Mouse (Mus musculus) stomach, embryonic 15.5 days (tissue): ENCODE results near the gene Lta. TPM values are rescaled to one million over a fixed set of nuclear protein-coding genes. Genes with fewer than 3 reads are reported as not detected.

Experiments
- ATAC-seq: fragments of 200-750 bp; cut with Nextera tagmentation; 2 replicates; pipeline ENCODE4 v1.8.0; 2017; ENCODE audit warnings: low read depth, moderate number of reproducible peaks, moderate TSS enrichment; ENCODE audit not compliant: insufficient read depth, low FRiP score
- H3K27ac ChIP-seq: fragments of 300-500 bp; sonication (generic); 2 replicates; pipeline ENCODE4 v1.5.1; 2015; ENCODE audit warnings: mild to moderate bottlenecking, inconsistent platforms
- H3K27me3 ChIP-seq: fragments of 300-500 bp; sonication (generic); replicated peaks from 2 replicates; pipeline ENCODE4 v1.6.1; 2015; ENCODE audit warnings: inconsistent platforms
- H3K36me3 ChIP-seq: fragments of 300-500 bp; sonication (generic); 2 replicates; pipeline ENCODE4 v1.6.1; 2015; ENCODE audit warnings: inconsistent platforms
- H3K4me1 ChIP-seq: fragments of 300-500 bp; sonication (generic); 2 replicates; pipeline ENCODE4 v1.6.1; 2015; ENCODE audit warnings: inconsistent platforms
- H3K4me2 ChIP-seq: fragments of 300-500 bp; sonication (generic); 2 replicates; pipeline ENCODE4 v1.6.1; 2015; ENCODE audit warnings: mild to moderate bottlenecking, inconsistent platforms
- H3K4me3 ChIP-seq: fragments of 300-500 bp; sonication (generic); replicated peaks from 2 replicates; pipeline ENCODE4 v1.5.1; 2015; ENCODE audit warnings: inconsistent platforms
- H3K9ac ChIP-seq: fragments of 300-500 bp; sonication (generic); 2 replicates; pipeline ENCODE4 v1.6.1; 2015; ENCODE audit warnings: inconsistent platforms
- H3K9me3 ChIP-seq: fragments of 300-500 bp; sonication (generic); 2 replicates; pipeline ENCODE4 v1.6.1; 2016; ENCODE audit warnings: inconsistent platforms
- WGBS: fragments of 180-500 bp; shearing (Covaris S2); methylation state at CpG from one replicate; pipeline ENCODE4 v1.1.7; 2015; 5-methylcytosine and 5-hydroxymethylcytosine counted together
- polyA plus RNA-seq: library from polyadenylated mRNA; unstranded; fragments of >200 nt; fragmentation: Nextera tagmentation; extraction: Ambion mirVana; gene quantifications from 2 replicates; pipeline ENCODE4 v1.2.1, GENCODE M21; 2015

Lta gene
- polyA plus RNA-seq, 1 experiment from 2014 or later, result 0.83 TPM

- Histone ChIP-seq H3K4me2 (no peak overlapping the region), H3K4me1 (peaks cover 30% of the 10 kb centered on the region), H3K9me3 (no peaks in the 10 kb centered on the region), H3K9ac (no peak overlapping the region), H3K36me3 (peaks cover 67% of the 10 kb centered on the region), H3K4me3 (no peak overlapping the region), H3K27ac (no peak overlapping the region), H3K27me3 (no peaks in the 10 kb centered on the region)
- WGBS, result 75% methylated on average over 15 of the region's 15 CpGs
- ATAC-seq, result no peak
Observed at GRCm38 (mm10) chr17:35245731-35246623, 40.8 kb upstream of the Lta start.

- H3K4me2 ChIP-seq, result peak overlapping the region; percentile 81; the same call in 1 of the 2 replicates
- no peaks in the 10 kb centered on the region for H3K27me3 ChIP-seq
- no peak overlapping the region for H3K27ac ChIP-seq
- no peak overlapping the region for H3K9ac ChIP-seq
- H3K36me3 ChIP-seq, result peaks cover 57% of the 10 kb centered on the region
- peaks cover 38% of the 10 kb centered on the region for H3K4me1 ChIP-seq
- no peaks in the 10 kb centered on the region for H3K9me3 ChIP-seq
- WGBS, result 69% methylated on average over 2 of the region's 2 CpGs
- H3K4me3 ChIP-seq, result no peak overlapping the region
- no peak for ATAC-seq
Observed at GRCm38 (mm10) chr17:35244999-35245398, 39.8 kb upstream of the Lta start.

GRCm38 (mm10) chr17:35243086-35243485 lies 37.9 kb upstream of the Lta start:
- WGBS, result 2% methylated on average over 16 of the region's 16 CpGs
- Histone ChIP-seq H3K4me3 (peak overlapping the region; percentile 70), H3K36me3 (peaks cover 40% of the 10 kb centered on the region), H3K4me2 (peak overlapping the region; percentile 81), H3K27ac (peak overlapping the region; percentile 99; the same call in 1 of the 2 replicates), H3K9ac (peak overlapping the region; percentile 93), H3K27me3 (no peaks in the 10 kb centered on the region), H3K9me3 (no peaks in the 10 kb centered on the region), H3K4me1 (peaks cover 38% of the 10 kb centered on the region)
- ATAC-seq, result 0 out of 2 replicates have a peak, but pooled peaks have one; percentile 2

GRCm38 (mm10) chr17:35242015-35242941 lies 37.1 kb upstream of the Lta start:
- H3K36me3 ChIP-seq, result peaks cover 32% of the 10 kb centered on the region
- WGBS, result under 1% methylated on average over 55 of the region's 55 CpGs
- no peaks in the 10 kb centered on the region for H3K9me3 ChIP-seq
- H3K27ac ChIP-seq, result peak overlapping the region; percentile 99
- peak overlapping the region; percentile 70 for H3K4me3 ChIP-seq
- peak; percentile 27 for ATAC-seq
- H3K4me1 ChIP-seq, result peaks cover 35% of the 10 kb centered on the region
- no peaks in the 10 kb centered on the region for H3K27me3 ChIP-seq
- H3K4me2 ChIP-seq, result peak overlapping the region; percentile 81
- peak overlapping the region; percentile 93 for H3K9ac ChIP-seq

GRCm38 (mm10) chr17:35241305-35242014 lies 36.3 kb upstream of the Lta start, which contains the start of gene Ddx39b:
TSS of gene Ddx39b (plus strand) at chr17:35241746.
- WGBS, result under 1% methylated on average over 69 of the region's 69 CpGs
- Histone ChIP-seq H3K9me3 (no peaks in the 10 kb centered on the region), H3K27ac (peak within 1 kb of the TSS; percentile 99), H3K4me3 (peak within 1 kb of the TSS; percentile 70), H3K9ac (peak within 1 kb of the TSS; percentile 93), H3K4me2 (peak within 1 kb of the TSS; percentile 81), H3K36me3 (peaks cover 24% of the 10 kb centered on the region), H3K4me1 (peaks cover 38% of the 10 kb centered on the region), H3K27me3 (no peaks in the 10 kb centered on the region)
- peak; percentile 87 for ATAC-seq

- Histone ChIP-seq H3K4me3 (peak overlapping the region; percentile 70), H3K9ac (peak overlapping the region; percentile 10; the same call in 1 of the 2 replicates), H3K27me3 (no peaks in the 10 kb centered on the region), H3K36me3 (peaks cover 16% of the 10 kb centered on the region), H3K4me2 (peak overlapping the region; percentile 81), H3K27ac (peak overlapping the region; percentile 99), H3K9me3 (no peaks in the 10 kb centered on the region), H3K4me1 (peaks cover 41% of the 10 kb centered on the region)
- ATAC-seq, result peak; percentile 6; the same call in 1 of the 2 replicates
- WGBS, result 22% methylated on average over 12 of the region's 12 CpGs
Observed at GRCm38 (mm10) chr17:35240384-35241304, 35.5 kb upstream of the Lta start.

GRCm38 (mm10) chr17:35239700-35240099 lies 34.5 kb upstream of the Lta start:
- no peaks in the 10 kb centered on the region for H3K9me3 ChIP-seq
- no peak overlapping the region for H3K4me3 ChIP-seq
- H3K9ac ChIP-seq, result no peak overlapping the region
- peaks cover 7% of the 10 kb centered on the region; the same call in 1 of the 2 replicates for H3K36me3 ChIP-seq
- H3K4me2 ChIP-seq, result no peak overlapping the region
- 75% methylated on average over 5 of the region's 5 CpGs for WGBS
- ATAC-seq, result no peak
- H3K27me3 ChIP-seq, result no peaks in the 10 kb centered on the region
- peak overlapping the region; percentile 99; the same call in 1 of the 2 replicates for H3K27ac ChIP-seq
- H3K4me1 ChIP-seq, result peaks cover 32% of the 10 kb centered on the region

- Histone ChIP-seq H3K9me3 (no peaks in the 10 kb centered on the region), H3K27ac (no peak overlapping the region), H3K9ac (no peak overlapping the region), H3K4me2 (no peak overlapping the region), H3K27me3 (no peaks in the 10 kb centered on the region), H3K4me1 (peaks cover 34% of the 10 kb centered on the region), H3K4me3 (no peak overlapping the region), H3K36me3 (no peaks in the 10 kb centered on the region)
- WGBS, result 90% methylated on average over 12 of the region's 12 CpGs
- no peak for ATAC-seq
Observed at GRCm38 (mm10) chr17:35237504-35237903, 32.4 kb upstream of the Lta start.

GRCm38 (mm10) chr17:35236996-35237395 lies 31.8 kb upstream of the Lta start:
- H3K27me3 ChIP-seq, result no peaks in the 10 kb centered on the region
- no peak overlapping the region for H3K9ac ChIP-seq
- H3K4me1 ChIP-seq, result peaks cover 39% of the 10 kb centered on the region
- no peak overlapping the region for H3K27ac ChIP-seq
- no peaks in the 10 kb centered on the region for H3K9me3 ChIP-seq
- ATAC-seq, result no peak
- no peak overlapping the region for H3K4me2 ChIP-seq
- H3K36me3 ChIP-seq, result no peaks in the 10 kb centered on the region
- WGBS, result 80% methylated on average over 9 of the region's 9 CpGs
- no peak overlapping the region for H3K4me3 ChIP-seq

GRCm38 (mm10) chr17:35236390-35236746 lies 31.2 kb upstream of the Lta start:
- H3K9ac ChIP-seq, result peak overlapping the region; percentile 17; the same call in 1 of the 2 replicates
- under 1% methylated on average over 18 of the region's 18 CpGs for WGBS

More at GRCm38 (mm10) chr17:35236390-35236746, 31.2 kb upstream of the Lta start:
- H3K4me3 ChIP-seq, result peak overlapping the region; percentile 58
- ATAC-seq, result peak; percentile 57
- H3K4me1 ChIP-seq, result peaks cover 43% of the 10 kb centered on the region
- peak overlapping the region; percentile 95 for H3K27ac ChIP-seq
- no peaks in the 10 kb centered on the region for H3K9me3 ChIP-seq
- H3K4me2 ChIP-seq, result peak overlapping the region; percentile 79
- H3K27me3 ChIP-seq, result no peaks in the 10 kb centered on the region
- H3K36me3 ChIP-seq, result peaks cover under 1% of the 10 kb centered on the region; the same call in 1 of the 2 replicates
